Mouse (Mus musculus) spleen, adult 2 months (tissue): ENCODE data around the gene Grasp. TPM values are rescaled to one million over a fixed set of nuclear protein-coding genes. Genes with fewer than 3 reads are reported as not detected.
A peak's percentile ranks its signal among the peaks of the same experiment; 100 is the strongest.

Experiments used
- DNase-seq, 2 experiments: peaks; one replicate each; pipeline versions ENCODE4 v3.0.0 to v3.0.0-alpha.2; 2012 to 2021; ENCODE audit warnings: low spot score in 2 of 2, low read depth in 1 of 2
- H3K27ac ChIP-seq: fragments of 200-500 bp; 2 replicates; pipeline ENCODE4 v1.5.1; 2012; ENCODE audit warnings: low read length, inconsistent platforms; ENCODE audit not compliant: insufficient read depth
- H3K27me3 ChIP-seq: fragments of 200-500 bp; 2 replicates; pipeline ENCODE4 v1.6.1; 2012; ENCODE audit warnings: mild to moderate bottlenecking, moderate library complexity, low read length, inconsistent platforms; ENCODE audit not compliant: control insufficient read depth, insufficient read depth
- H3K36me3 ChIP-seq: fragments of 200-500 bp; 2 replicates; pipeline ENCODE4 v1.6.1; 2012; ENCODE audit warnings: mild to moderate bottlenecking, low read length, inconsistent platforms; ENCODE audit not compliant: control insufficient read depth, insufficient read depth
- H3K4me1 ChIP-seq: fragments of 200-500 bp; 2 replicates; pipeline ENCODE4 v1.6.1; 2011; ENCODE audit warnings: inconsistent platforms; ENCODE audit not compliant: control insufficient read depth, insufficient read depth, insufficient read length
- H3K4me3 ChIP-seq: fragments of 200-500 bp; 2 replicates; pipeline ENCODE4 v1.5.1; 2011; ENCODE audit warnings: mild to moderate bottlenecking, inconsistent platforms; ENCODE audit not compliant: insufficient read depth, insufficient read length; ENCODE audit errors: extremely low read depth
- CTCF ChIP-seq: fragments of 200-500 bp; IDR thresholded peaks from 2 replicates; pipeline ENCODE4 v1.5.1; 2011; ENCODE audit warnings: mild to moderate bottlenecking, inconsistent platforms; ENCODE audit not compliant: insufficient read depth, insufficient read length, insufficient replicate concordance; ENCODE audit errors: extremely low read depth
- POLR2A ChIP-seq: fragments of 200-500 bp; IDR thresholded peaks from 2 replicates; pipeline ENCODE4 v1.6.1; 2011; ENCODE audit warnings: low read depth, low read length, inconsistent platforms
- WGBS: fragments of 180-500 bp; shearing (Covaris S2); methylation state at CpG from one replicate; pipeline ENCODE4 v1.1.7; 2018; 5-methylcytosine and 5-hydroxymethylcytosine counted together
- polyA plus RNA-seq: library from polyadenylated mRNA; depleted of rRNA; stranded (reverse); fragments of >200 nt; gene quantifications from 2 replicates; pipeline ENCODE4 v1.2.3, GENCODE M21; 2012

Gene Grasp
- polyA plus RNA-seq, 1 experiment, result 5.6 TPM

GRCm38 (mm10) chr15:101216036-101216435, 8.0 kb upstream of the Grasp start:
- no peak for DNase-seq
- Histone ChIP-seq H3K27me3 (no peaks in the 10 kb centered on the region), H3K4me3 (no peak overlapping the region), H3K36me3 (peaks cover 8% of the 10 kb centered on the region), H3K4me1 (no peaks in the 10 kb centered on the region), H3K27ac (no peak overlapping the region)
- TF ChIP-seq CTCF, result no peak
- TF ChIP-seq POLR2A, result no peak
- WGBS, result 88% methylated on average over 4 of the region's 4 CpGs

- TF ChIP-seq POLR2A, result no peak
- TF ChIP-seq CTCF, result no peak
- Histone ChIP-seq H3K36me3 (no peaks in the 10 kb centered on the region), H3K27me3 (peaks cover 2% of the 10 kb centered on the region; the same call in 1 of the 2 replicates), H3K4me3 (no peak overlapping the region), H3K4me1 (peaks cover 16% of the 10 kb centered on the region; the same call in 1 of the 2 replicates), H3K27ac (no peak overlapping the region)
- DNase-seq, result no peak
- WGBS, result 59% methylated on average over 8 of the region's 8 CpGs
Measured at GRCm38 (mm10) chr15:101220905-101221297, 3.1 kb upstream of the Grasp start.

GRCm38 (mm10) chr15:101221298-101222104, 2.5 kb upstream of the Grasp start:
- WGBS, result 18% methylated on average over 14 of the region's 14 CpGs
- Histone ChIP-seq H3K27me3 (peaks cover 2% of the 10 kb centered on the region; the same call in 1 of the 2 replicates), H3K36me3 (no peaks in the 10 kb centered on the region), H3K4me3 (no peak overlapping the region), H3K27ac (no peak overlapping the region), H3K4me1 (peaks cover 16% of the 10 kb centered on the region; the same call in 1 of the 2 replicates)
- DNase-seq, result peak in 1 of 2 experiments; percentile 66
- TF ChIP-seq CTCF, result peak; percentile 64; the same call in 1 of the 2 replicates
- no peak for TF ChIP-seq POLR2A

- Histone ChIP-seq H3K27ac (no peak overlapping the region), H3K4me1 (peaks cover 16% of the 10 kb centered on the region; the same call in 1 of the 2 replicates), H3K4me3 (no peak overlapping the region), H3K36me3 (no peaks in the 10 kb centered on the region), H3K27me3 (peaks cover 2% of the 10 kb centered on the region; the same call in 1 of the 2 replicates)
- no peak for TF ChIP-seq CTCF
- 29% methylated on average over 13 of the region's 13 CpGs for WGBS
- no peak for DNase-seq
Measured at GRCm38 (mm10) chr15:101222897-101223482, 998 bp upstream of the Grasp start.

- WGBS, result 3% methylated on average over 5 of the region's 5 CpGs
- no peak for DNase-seq
- H3K27me3 ChIP-seq, result peaks cover 2% of the 10 kb centered on the region; the same call in 1 of the 2 replicates
- H3K27ac ChIP-seq, result no peak overlapping the region
- H3K4me1 ChIP-seq, result peaks cover 16% of the 10 kb centered on the region; the same call in 1 of the 2 replicates
- no peaks in the 10 kb centered on the region; the same call in 1 of the 2 replicates for H3K36me3 ChIP-seq
- peak overlapping the region; percentile 76; the same call in 1 of the 2 replicates for H3K4me3 ChIP-seq
- TF ChIP-seq POLR2A (no peak), CTCF (no peak)
Measured at GRCm38 (mm10) chr15:101223596-101223995, 392 bp upstream of the Grasp start.

- Histone ChIP-seq H3K27ac (peak overlapping the region; percentile 12; the same call in 1 of the 2 replicates), H3K36me3 (no peaks in the 10 kb centered on the region; the same call in 1 of the 2 replicates), H3K27me3 (peaks cover 2% of the 10 kb centered on the region; the same call in 1 of the 2 replicates), H3K4me3 (peak overlapping the region; percentile 76), H3K4me1 (peaks cover 16% of the 10 kb centered on the region; the same call in 1 of the 2 replicates)
- no peak for DNase-seq
- TF ChIP-seq POLR2A (no peak), CTCF (no peak)
- 6% methylated on average over 14 of the region's 14 CpGs for WGBS
Measured at GRCm38 (mm10) chr15:101224977-101225376, 989 bp downstream of the Grasp start.
